Mouse (Mus musculus): Measurements from ENCODE around the gene Fam167b. TPM values are rescaled to one million over a fixed set of nuclear protein-coding genes. Genes with fewer than 3 reads are reported as not detected.

Gene Fam167b
- total and polyA plus RNA-seq, 2 experiments = 11.8 to 20.3 TPM

DNA sequence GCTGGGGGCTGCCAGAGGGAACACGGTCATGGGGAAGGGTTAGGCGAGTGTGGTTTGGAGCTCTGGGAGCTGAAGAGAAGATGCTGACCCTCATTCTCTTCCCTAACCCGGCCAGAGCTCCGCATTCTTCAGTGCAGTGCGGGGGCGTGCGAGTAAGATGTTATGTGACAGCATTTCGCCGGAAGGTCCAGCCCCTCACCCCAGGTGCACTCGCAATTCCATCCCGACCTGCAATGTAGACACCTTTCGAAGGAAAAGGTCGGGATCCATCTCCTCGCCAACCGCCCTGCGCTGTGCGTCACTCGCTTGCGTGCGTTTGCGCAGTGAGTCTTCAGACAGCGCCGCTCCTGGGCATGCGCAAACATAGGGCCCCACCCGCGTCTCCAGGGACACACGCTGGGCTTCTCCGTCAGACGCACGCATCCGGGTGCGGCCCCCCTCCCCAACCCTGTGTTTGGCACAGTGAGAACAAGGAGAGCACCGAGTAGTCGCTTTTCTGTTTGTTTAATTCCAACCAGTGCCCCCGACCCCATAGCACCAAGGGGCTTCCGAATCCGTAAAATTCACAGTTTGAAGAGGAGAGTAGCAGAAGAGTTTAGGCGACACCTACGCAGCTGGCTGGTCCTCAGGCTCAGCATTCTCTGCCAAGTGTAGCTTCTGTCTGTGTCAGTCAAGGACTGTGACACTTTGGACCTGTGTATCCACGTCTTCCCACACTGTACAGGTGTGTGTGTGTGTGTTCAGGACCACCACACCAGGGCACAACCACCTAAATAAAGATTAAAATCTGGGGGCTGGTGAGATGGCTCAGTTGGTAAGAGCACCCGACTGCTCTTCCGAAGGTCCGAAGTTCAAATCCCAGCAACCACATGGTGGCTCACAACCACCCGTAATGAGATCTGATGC lies 40.7 kb upstream of the Fam167b start, which contains the start of gene Iqcc:
Iqcc (minus strand) TSS at position 314 of the 906 bp plus-strand sequence.
- peak; percentile 82 for DNase-seq (ENCODE audit: extremely low read depth, low read depth, low spot score)
- no peaks in the 10 kb centered on the region for H3K36me3 ChIP-seq (ENCODE audit: control insufficient read depth, insufficient read depth, low read length)
- H3K27me3 ChIP-seq (ENCODE audit: control insufficient read depth, insufficient read depth, low read length) = no peaks in the 10 kb centered on the region
- H3K4me3 ChIP-seq (ENCODE audit: insufficient read depth, low read depth, low read length) = peak within 1 kb of the TSS; percentile 77
- peak within 1 kb of the TSS; percentile 73 for H3K9ac ChIP-seq (ENCODE audit: low read depth, low read length)
- H3K4me1 ChIP-seq (ENCODE audit: control insufficient read depth, insufficient read depth, low read length) = peaks cover 16% of the 10 kb centered on the region
- H3K27ac ChIP-seq (replicated peaks; ENCODE audit: insufficient read depth, low read depth, low read length) = peak within 1 kb of the TSS; percentile 79
- WGBS = 2% methylated on average over 44 of the region's 44 CpGs
- TF ChIP-seq POLR2A (IDR thresholded peaks at IDR 0.05; ENCODE audit: extremely low read depth, insufficient read depth, low read length) = peak; percentile 94
- no peak for TF ChIP-seq CTCF (IDR thresholded peaks at IDR 0.05; ENCODE audit: low read depth, low read length)
- H3K79me2 ChIP-seq (ENCODE audit: control insufficient read depth, insufficient read depth, low read length) = 0 out of 2 replicates have a peak, but pooled peaks cover 4% of the 10 kb centered on the region

DNA sequence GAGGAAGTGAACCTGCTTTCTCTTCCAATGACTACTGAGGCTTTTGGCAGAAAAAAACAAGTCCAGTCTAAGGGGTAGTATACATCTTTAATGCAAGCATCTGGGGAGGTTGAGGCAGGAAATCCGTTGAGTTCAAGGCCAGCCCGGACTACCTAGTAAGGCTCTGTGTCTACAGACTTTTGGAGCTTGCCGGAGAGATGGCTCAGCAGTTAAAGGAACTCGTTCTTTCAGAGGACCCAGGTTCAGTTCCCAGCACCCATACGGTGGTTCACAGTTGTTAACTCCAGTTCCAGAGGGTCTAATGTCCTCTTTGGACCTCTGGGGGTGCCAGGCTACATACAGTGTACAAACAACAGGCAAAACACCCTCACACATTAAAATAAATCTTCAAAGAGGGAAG lies 39.7 kb upstream of the Fam167b start:
- Histone ChIP-seq H3K4me1 (ENCODE audit: control insufficient read depth, insufficient read depth, low read length) (peaks cover 16% of the 10 kb centered on the region), H3K36me3 (ENCODE audit: control insufficient read depth, insufficient read depth, low read length) (no peaks in the 10 kb centered on the region), H3K4me3 (ENCODE audit: insufficient read depth, low read depth, low read length) (no peak overlapping the region), H3K79me2 (ENCODE audit: control insufficient read depth, insufficient read depth, low read length) (0 out of 2 replicates have a peak, but pooled peaks cover 4% of the 10 kb centered on the region), H3K27ac (replicated peaks; ENCODE audit: insufficient read depth, low read depth, low read length) (no peak overlapping the region), H3K9ac (ENCODE audit: low read depth, low read length) (no peak overlapping the region; the same call in 1 of the 2 replicates), H3K27me3 (ENCODE audit: control insufficient read depth, insufficient read depth, low read length) (no peaks in the 10 kb centered on the region)
- DNase-seq (ENCODE audit: extremely low read depth, low read depth, low spot score) = no peak
- 92% methylated on average over 5 of the region's 5 CpGs for WGBS
- TF ChIP-seq POLR2A (IDR thresholded peaks at IDR 0.05; ENCODE audit: extremely low read depth, insufficient read depth, low read length) (no peak), CTCF (IDR thresholded peaks at IDR 0.05; ENCODE audit: low read depth, low read length) (no peak)

DNA sequence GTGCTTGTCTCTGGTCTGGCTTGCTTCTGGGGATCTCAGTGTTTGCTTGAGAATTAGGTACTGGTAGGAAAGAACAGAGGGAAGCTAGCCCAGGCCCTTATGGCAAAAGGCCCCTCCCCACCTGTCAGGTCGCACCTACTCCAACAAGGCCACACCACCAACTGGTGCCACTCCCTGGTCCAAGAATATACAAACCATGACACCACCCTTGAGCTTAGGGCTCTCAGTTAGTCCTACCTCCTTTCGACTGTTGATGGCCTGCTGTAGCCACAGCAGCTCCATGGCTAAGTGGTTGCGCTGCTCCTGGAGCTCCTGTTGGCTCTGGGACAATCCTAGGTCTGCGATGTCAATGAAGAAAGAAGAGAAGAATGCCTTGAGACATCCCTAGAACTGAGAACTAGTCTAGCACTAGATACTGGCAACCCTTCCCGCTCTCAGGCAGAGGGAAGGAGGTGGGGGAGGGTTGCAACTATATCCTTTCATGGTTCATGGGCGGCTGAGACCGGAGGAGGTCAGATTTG lies 38.8 kb upstream of the Fam167b start:
- H3K79me2 ChIP-seq (ENCODE audit: control insufficient read depth, insufficient read depth, low read length) = no peaks in the 10 kb centered on the region
- 92% methylated on average over 7 of the region's 7 CpGs for WGBS
- no peak overlapping the region for H3K4me3 ChIP-seq (ENCODE audit: insufficient read depth, low read depth, low read length)
- peaks cover 7% of the 10 kb centered on the region; the same call in 1 of the 2 replicates for H3K4me1 ChIP-seq (ENCODE audit: control insufficient read depth, insufficient read depth, low read length)
- no peak for DNase-seq (ENCODE audit: extremely low read depth, low read depth, low spot score)
- no peak overlapping the region for H3K9ac ChIP-seq (ENCODE audit: low read depth, low read length)
- no peak overlapping the region for H3K27ac ChIP-seq (replicated peaks; ENCODE audit: insufficient read depth, low read depth, low read length)
- no peak for TF ChIP-seq CTCF (IDR thresholded peaks at IDR 0.05; ENCODE audit: low read depth, low read length)
- H3K27me3 ChIP-seq (ENCODE audit: control insufficient read depth, insufficient read depth, low read length) = no peaks in the 10 kb centered on the region
- no peaks in the 10 kb centered on the region for H3K36me3 ChIP-seq (ENCODE audit: control insufficient read depth, insufficient read depth, low read length)

- no peak for DNase-seq (ENCODE audit: extremely low read depth, low read depth, low spot score)
- no peaks in the 10 kb centered on the region for H3K79me2 ChIP-seq (ENCODE audit: control insufficient read depth, insufficient read depth, low read length)
- H3K36me3 ChIP-seq (ENCODE audit: control insufficient read depth, insufficient read depth, low read length) = no peaks in the 10 kb centered on the region
- H3K9ac ChIP-seq (ENCODE audit: low read depth, low read length) = no peak overlapping the region
- no peak overlapping the region for H3K27ac ChIP-seq (replicated peaks; ENCODE audit: insufficient read depth, low read depth, low read length)
- WGBS = 93% methylated on average over 3 of the region's 3 CpGs
- H3K4me1 ChIP-seq (ENCODE audit: control insufficient read depth, insufficient read depth, low read length) = peaks cover 7% of the 10 kb centered on the region; the same call in 1 of the 2 replicates
- H3K4me3 ChIP-seq (ENCODE audit: insufficient read depth, low read depth, low read length) = no peak overlapping the region
- TF ChIP-seq CTCF (IDR thresholded peaks at IDR 0.05; ENCODE audit: low read depth, low read length) (no peak), POLR2A (IDR thresholded peaks at IDR 0.05; ENCODE audit: extremely low read depth, insufficient read depth, low read length) (no peak)
- no peaks in the 10 kb centered on the region for H3K27me3 ChIP-seq (ENCODE audit: control insufficient read depth, insufficient read depth, low read length)
These were observed 38.3 kb upstream of the Fam167b start for GRCm38 (mm10) chr4:129616631-129617030.

DNA sequence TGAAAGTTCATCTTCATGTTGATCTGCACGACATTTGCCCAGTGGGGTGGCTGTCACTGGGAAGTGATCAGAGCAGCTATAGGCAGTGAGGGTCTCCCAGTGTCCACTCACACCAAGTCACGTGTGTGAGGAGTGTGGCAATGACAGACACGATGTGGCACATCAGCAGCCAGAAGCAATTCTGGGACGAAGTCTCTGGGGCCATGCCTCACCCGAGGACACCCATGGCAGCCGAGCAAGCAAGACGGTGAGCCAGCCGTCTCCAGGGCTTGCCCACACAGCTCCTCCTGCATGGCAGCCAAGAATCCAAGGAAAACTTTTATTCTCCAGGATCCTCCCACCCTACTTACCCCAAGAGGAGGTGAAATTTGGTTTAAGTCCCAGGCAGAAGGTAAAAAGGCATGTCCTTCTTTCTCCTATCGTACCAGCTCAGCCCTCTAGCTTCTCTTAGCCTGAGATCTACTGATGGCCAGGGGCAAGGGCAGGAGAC lies 37.5 kb upstream of the Fam167b start:
- Histone ChIP-seq H3K36me3 (ENCODE audit: control insufficient read depth, insufficient read depth, low read length) (no peaks in the 10 kb centered on the region), H3K9ac (ENCODE audit: low read depth, low read length) (no peak overlapping the region), H3K27ac (replicated peaks; ENCODE audit: insufficient read depth, low read depth, low read length) (no peak overlapping the region), H3K4me1 (ENCODE audit: control insufficient read depth, insufficient read depth, low read length) (peaks cover 7% of the 10 kb centered on the region; the same call in 1 of the 2 replicates), H3K79me2 (ENCODE audit: control insufficient read depth, insufficient read depth, low read length) (no peaks in the 10 kb centered on the region), H3K4me3 (ENCODE audit: insufficient read depth, low read depth, low read length) (no peak overlapping the region), H3K27me3 (ENCODE audit: control insufficient read depth, insufficient read depth, low read length) (no peaks in the 10 kb centered on the region)
- no peak for DNase-seq (ENCODE audit: extremely low read depth, low read depth, low spot score)
- WGBS = 95% methylated on average over 9 of the region's 9 CpGs
- TF ChIP-seq POLR2A (IDR thresholded peaks at IDR 0.05; ENCODE audit: extremely low read depth, insufficient read depth, low read length) = no peak
- TF ChIP-seq CTCF (IDR thresholded peaks at IDR 0.05; ENCODE audit: low read depth, low read length) = no peak
